In genomic region chr15:98607557-98607956, GRCm38 (mm10) we compare ENCODE assay signal across 8 mouse cellular contexts. TPM values are rescaled to one million over a fixed set of nuclear protein-coding genes. Genes with fewer than 3 reads are reported as not detected.
A peak's percentile ranks its signal among the peaks of the same experiment; 100 is the strongest.
DNase-seq lines count a peak whose midpoint lies in the region.

No protein-coding gene starts in this region.

- peak overlapping the region; percentile 89 for H3K4me3 ChIP-seq in heart, embryonic 10.5 days

- peaks cover 64% of the 10 kb centered on the region for H3K4me1 ChIP-seq in heart, embryonic 10.5 days

- no peaks in the 10 kb centered on the region for H3K27me3 ChIP-seq in heart, embryonic 10.5 days (ENCODE audit: insufficient read depth, poor library complexity, severe bottlenecking)

- DNase-seq in gastrocnemius, adult 18-20 months (ENCODE audit: low spot score) = peak; percentile 43
- no peak for DNase-seq in gastrocnemius, postnatal 4 days (ENCODE audit: low spot score in 2 of 2)
- peak; percentile 94 for DNase-seq in heart, embryonic 10.5 days (ENCODE audit: low spot score)
- peak; percentile 68 to 69 for DNase-seq in kidney, adult 8-10 months
- DNase-seq in lung, postnatal 14 days = peak; percentile 54
- DNase-seq in cerebellum, adult 11 months = no peak
- no peak for DNase-seq in embryo, embryonic 11 days
- no peak for DNase-seq in urinary bladder, postnatal 14 days (ENCODE audit: low spot score)

- H3K9me3 ChIP-seq in heart, embryonic 10.5 days = no peaks in the 10 kb centered on the region

- peaks cover 31% of the 10 kb centered on the region for H3K36me3 ChIP-seq in heart, embryonic 10.5 days

- peak overlapping the region; percentile 98 for H3K27ac ChIP-seq in heart, embryonic 10.5 days

- WGBS in heart, embryonic 10.5 days = under 1% methylated on average over 4 of the region's 4 CpGs

RNA-seq across cellular contexts. Expression of gene Adcy6, which starts 2.3 kb away (rescaled TPM):
- 10 to 100 TPM; 14.3 to 17.9 TPM for total RNA-seq in gastrocnemius, adult 18-20 months (2021)
- 10 to 100 TPM; 56.6 to 60.6 TPM for total RNA-seq in gastrocnemius, postnatal 4 days (2021)
- 25.5 and 33.5 TPM in 2 replicates for polyA plus RNA-seq in heart, embryonic 10.5 days (2016; fragmentation: Nextera tagmentation; extraction: Ambion mirVana)

RNA-seq across cellular contexts. Expression of gene Cacnb3, which starts 23.1 kb away (rescaled TPM):
- total RNA-seq in gastrocnemius, adult 18-20 months (2021) = under 1 TPM; 0.64 to 0.85 TPM
- total RNA-seq in gastrocnemius, postnatal 4 days (2021) = 10 to 100 TPM; 22.1 to 22.5 TPM
- 9.9 and 23.3 TPM in 2 replicates for polyA plus RNA-seq in heart, embryonic 10.5 days (2016; fragmentation: Nextera tagmentation; extraction: Ambion mirVana)

RNA-seq across cellular contexts. Expression of gene 4930415O20Rik, which starts 36.8 kb away (rescaled TPM):
- under 1 TPM in 1 of 2 experiments, not detected in 1; 0.91 TPM for total RNA-seq in gastrocnemius, adult 18-20 months (2021)
- under 1 TPM in 1 of 2 experiments, not detected in 1; 0.54 TPM for total RNA-seq in gastrocnemius, postnatal 4 days (2021)
- polyA plus RNA-seq in heart, embryonic 10.5 days (2016; fragmentation: Nextera tagmentation; extraction: Ambion mirVana) = 0.43 TPM in 1 of 2 replicates, not detected in the other

RNA-seq across cellular contexts. Expression of gene Ccnt1, which starts 36.8 kb away (rescaled TPM):
- 10 to 100 TPM; 21.1 to 24.3 TPM for total RNA-seq in gastrocnemius, adult 18-20 months (2021)
- 10 to 100 TPM; 31.3 to 35.4 TPM for total RNA-seq in gastrocnemius, postnatal 4 days (2021)
- polyA plus RNA-seq in heart, embryonic 10.5 days (2016; fragmentation: Nextera tagmentation; extraction: Ambion mirVana) = 42.8 and 53.0 TPM in 2 replicates

RNA-seq across cellular contexts. Expression of gene Ddx23, which starts 55.1 kb away (rescaled TPM):
- total RNA-seq in gastrocnemius, adult 18-20 months (2021) = 10 to 100 TPM; 65.7 to 83.1 TPM
- total RNA-seq in gastrocnemius, postnatal 4 days (2021) = 10 to 100 TPM; 62.5 to 67.3 TPM
- polyA plus RNA-seq in heart, embryonic 10.5 days (2016; fragmentation: Nextera tagmentation; extraction: Ambion mirVana) = 15.6 and 17.5 TPM in 2 replicates

Comparison
In these comparisons a context has a peak if more than half of its experiments do, and no peak if none do; other contexts are left out.
1. DNase-seq: peak in gastrocnemius, adult 18-20 months (single experiment), heart, embryonic 10.5 days (single experiment), kidney, adult 8-10 months (2 of 2) and lung, postnatal 14 days (single experiment); none in gastrocnemius, postnatal 4 days (0 of 2), cerebellum, adult 11 months (single experiment), embryo, embryonic 11 days (single experiment) and urinary bladder, postnatal 14 days (single experiment).
2. RNA of gene Cacnb3, which starts 23.1 kb away (total RNA-seq): 22.1 to 22.5 TPM in gastrocnemius, postnatal 4 days; 0.64 to 0.85 TPM in gastrocnemius, adult 18-20 months; every median in the first group is over 10 times any median in the second.